Mouse (Mus musculus) G1E (cell line): ENCODE results near the gene Casp4. TPM values are rescaled to one million over a fixed set of nuclear protein-coding genes. Genes with fewer than 3 reads are reported as not detected.

Experiments
- ATAC-seq: 2 replicates; pipeline ENCODE4 v1.8.0; 2016; ENCODE audit warnings: mild to moderate bottlenecking; ENCODE audit not compliant: insufficient number of reproducible peaks, poor library complexity, low FRiP score, severe bottlenecking; ENCODE audit errors: extremely low read depth
- DNase-seq: peaks from one replicate; pipeline ENCODE4 v3.0.0; 2012; ENCODE audit warnings: low spot score
- H3K27me3 ChIP-seq: 2 replicates; pipeline ENCODE4 v1.6.1; 2012; ENCODE audit warnings: mild to moderate bottlenecking, low read length, inconsistent platforms; ENCODE audit not compliant: insufficient read depth
- H3K36me3 ChIP-seq: replicated peaks from 2 replicates; pipeline ENCODE3; 2012; ENCODE audit warnings: mild to moderate bottlenecking, inconsistent platforms
- H3K4me1 ChIP-seq: 2 replicates; pipeline ENCODE4 v1.6.1; 2012; ENCODE audit warnings: low read depth, low read length, inconsistent platforms, mixed read lengths; ENCODE audit not compliant: insufficient read depth
- H3K4me3 ChIP-seq: 2 replicates; pipeline ENCODE4 v1.5.1; 2012; ENCODE audit warnings: low read depth, mild to moderate bottlenecking, inconsistent platforms, low read length, moderate library complexity, mixed read lengths
- H3K9me3 ChIP-seq: replicated peaks from 2 replicates; pipeline ENCODE4 v1.6.1; 2012; ENCODE audit warnings: inconsistent platforms
- CTCF ChIP-seq: IDR thresholded peaks from 2 replicates; pipeline ENCODE4 v1.5.1; 2012; ENCODE audit warnings: low read depth, low read length, inconsistent platforms, mixed read lengths
- GATA1 ChIP-seq: IDR thresholded peaks from 2 replicates; pipeline ENCODE4 v1.6.1; 2012; ENCODE audit warnings: borderline replicate concordance, low read length, inconsistent platforms, mixed read lengths
- GATA2 ChIP-seq: IDR thresholded peaks from 2 replicates; pipeline ENCODE4 v1.6.1; 2012; ENCODE audit warnings: low read depth, low read length, inconsistent platforms, borderline replicate concordance
- POLR2AphosphoS5 ChIP-seq: IDR thresholded peaks from 2 replicates; pipeline ENCODE4 v1.6.1; 2012; ENCODE audit warnings: low read depth, low read length, inconsistent platforms; ENCODE audit not compliant: insufficient replicate concordance
- TAL1 ChIP-seq: conservative IDR thresholded peaks from 2 replicates; pipeline ENCODE4 v1.6.1; 2012; ENCODE audit warnings: low read depth, low read length, inconsistent platforms, mixed read lengths
- polyA plus RNA-seq: library from polyadenylated mRNA; stranded (reverse); fragments of >175 nt; gene quantifications from 2 replicates; pipeline ENCODE4 v1.2.3, GENCODE M21; 2012
- total RNA-seq, 2 experiments: library from RNA; stranded (forward) in 1 of 2; stranded (reverse) in 1 of 2; fragments of 200-1000 nt in 1 of 2; fragments of >200 nt in 1 of 2; fragmentation: Nextera tagmentation in 1 of 2; gene quantifications; 2 replicates each; pipeline ENCODE4 v1.2.3; 2014 to 2017

Gene Casp4
- total and polyA plus RNA-seq, 3 experiments, result not detected

DNA sequence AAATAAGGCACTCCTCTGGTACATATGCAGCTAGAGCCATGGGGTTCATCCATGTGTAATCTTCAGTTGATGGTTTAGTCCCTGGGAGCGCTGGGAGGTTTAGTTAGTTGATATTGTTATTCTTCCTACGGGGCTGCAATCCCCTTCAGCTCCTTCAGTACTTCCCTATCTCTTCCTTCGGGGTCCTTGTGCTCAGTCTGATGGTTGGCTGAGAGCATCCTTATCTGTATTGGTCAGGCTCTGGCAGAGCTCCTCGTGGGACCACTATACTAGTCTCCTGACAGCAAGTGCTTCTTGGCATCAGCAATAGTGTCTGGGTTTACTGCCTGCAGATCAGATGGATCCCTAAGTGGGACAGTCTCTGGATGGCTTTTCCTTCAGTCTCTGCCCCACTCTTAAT is 38.8 kb downstream of the Casp4 start:
- ATAC-seq (no peak), DNase-seq (no peak)
- no peak for TF ChIP-seq TAL1
- no peak for TF ChIP-seq POLR2AphosphoS5
- no peak for TF ChIP-seq GATA2
- TF ChIP-seq CTCF, result no peak
- no peak for TF ChIP-seq GATA1
- Histone ChIP-seq H3K4me3 (no peak overlapping the region), H3K27me3 (no peaks in the 10 kb centered on the region), H3K9me3 (no peaks in the 10 kb centered on the region), H3K4me1 (no peaks in the 10 kb centered on the region), H3K36me3 (no peaks in the 10 kb centered on the region)

DNA sequence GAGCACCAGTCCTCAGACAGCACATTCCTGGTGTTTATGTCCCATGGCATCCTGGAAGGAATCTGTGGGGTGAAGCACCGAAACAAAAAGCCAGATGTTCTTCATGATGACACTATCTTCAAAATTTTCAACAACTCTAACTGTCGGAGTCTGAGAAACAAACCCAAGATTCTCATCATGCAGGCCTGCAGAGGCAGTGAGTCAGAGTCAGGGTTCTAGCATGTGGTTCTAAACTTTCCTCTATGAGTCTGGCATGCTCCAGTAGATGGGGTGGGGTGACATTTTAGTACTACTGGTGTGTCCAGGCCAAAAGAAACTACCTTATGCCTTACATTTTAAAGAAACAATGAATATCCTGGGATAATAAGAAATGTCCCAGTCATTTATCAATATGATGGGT is 45.0 kb downstream of the Casp4 start:
- H3K9me3 ChIP-seq, result no peaks in the 10 kb centered on the region
- no peaks in the 10 kb centered on the region for H3K36me3 ChIP-seq
- TF ChIP-seq CTCF (no peak), GATA2 (no peak), GATA1 (no peak), POLR2AphosphoS5 (no peak), TAL1 (no peak)
- no peak for ATAC-seq
- H3K4me1 ChIP-seq, result no peaks in the 10 kb centered on the region
- no peaks in the 10 kb centered on the region for H3K27me3 ChIP-seq
- no peak for DNase-seq
- H3K4me3 ChIP-seq, result no peak overlapping the region

DNA sequence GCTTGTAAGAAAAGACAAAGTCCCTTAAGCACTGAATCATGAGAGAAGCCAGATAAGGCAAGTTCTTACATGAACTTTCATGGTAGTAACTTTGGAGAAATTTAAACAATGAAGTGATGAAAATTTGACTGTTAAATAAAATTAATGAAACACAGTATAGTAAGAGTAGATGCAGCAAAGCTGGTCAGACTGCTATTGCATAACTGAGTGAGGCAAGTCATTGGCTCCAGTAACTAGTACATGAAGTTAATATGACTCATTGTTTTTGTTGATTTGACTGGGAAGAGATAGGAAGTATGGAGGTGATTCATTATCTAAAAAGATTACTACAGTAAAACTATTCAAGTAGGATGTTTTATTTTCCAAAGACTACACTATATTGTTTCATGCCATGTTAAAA is 48.2 kb downstream of the Casp4 start:
- H3K27me3 ChIP-seq, result no peaks in the 10 kb centered on the region
- H3K4me3 ChIP-seq, result no peak overlapping the region
- ATAC-seq, result no peak

More for the DNA sequence above, 48.2 kb downstream of the Casp4 start:
- TF ChIP-seq POLR2AphosphoS5 (no peak), TAL1 (no peak), GATA1 (no peak), CTCF (no peak), GATA2 (no peak)
- no peak for DNase-seq
- Histone ChIP-seq H3K9me3 (no peaks in the 10 kb centered on the region), H3K36me3 (no peaks in the 10 kb centered on the region), H3K4me1 (no peaks in the 10 kb centered on the region)

Other genes starting within 250 kb of the Casp4 start
- not detected in 2 replicates for gene Casp1, start 10.3 kb upstream of the Casp4 start, total RNA-seq (2014; fragmentation: Nextera tagmentation)
- 0.17 TPM in 1 of 2 replicates, not detected in the other for gene Casp1, start 10.3 kb upstream of the Casp4 start, total RNA-seq (2017)
- not detected in 2 replicates for gene Casp1, start 10.3 kb upstream of the Casp4 start, polyA plus RNA-seq
- gene Casp12, start 36.6 kb downstream of the Casp4 start, total RNA-seq (2014; fragmentation: Nextera tagmentation), result not detected in 2 replicates
- gene Casp12, start 36.6 kb downstream of the Casp4 start, total RNA-seq (2017), result 0.16 and 0.23 TPM in 2 replicates
- not detected in 2 replicates for gene Casp12, start 36.6 kb downstream of the Casp4 start, polyA plus RNA-seq